Mouse (Mus musculus): ENCODE results near the gene Arhgef15. TPM values are rescaled to one million over a fixed set of nuclear protein-coding genes. Genes with fewer than 3 reads are reported as not detected.
"Not testable (repeated sequence)": the region's sequence is repeated elsewhere in the genome, so short reads cannot be mapped to it uniquely, and the experiment has no call there.

Gene Arhgef15
- polyA plus RNA-seq, 1 experiment, result 1.4 TPM

- H3K4me1 ChIP-seq (ENCODE audit: control insufficient read depth, insufficient read depth, low read length), result no peaks in the 10 kb centered on the region
- H3K4me3 ChIP-seq (ENCODE audit: insufficient read depth, low read length), result no peak overlapping the region
- no peak for TF ChIP-seq CTCF (IDR thresholded peaks at IDR 0.05; ENCODE audit: borderline replicate concordance, insufficient read depth, low read length)
- no peak overlapping the region for H3K27ac ChIP-seq (ENCODE audit: insufficient read depth, low read length)
Measured at GRCm38 (mm10) chr11:68955473-68955872, 1.8 kb downstream of the Arhgef15 start.

DNA sequence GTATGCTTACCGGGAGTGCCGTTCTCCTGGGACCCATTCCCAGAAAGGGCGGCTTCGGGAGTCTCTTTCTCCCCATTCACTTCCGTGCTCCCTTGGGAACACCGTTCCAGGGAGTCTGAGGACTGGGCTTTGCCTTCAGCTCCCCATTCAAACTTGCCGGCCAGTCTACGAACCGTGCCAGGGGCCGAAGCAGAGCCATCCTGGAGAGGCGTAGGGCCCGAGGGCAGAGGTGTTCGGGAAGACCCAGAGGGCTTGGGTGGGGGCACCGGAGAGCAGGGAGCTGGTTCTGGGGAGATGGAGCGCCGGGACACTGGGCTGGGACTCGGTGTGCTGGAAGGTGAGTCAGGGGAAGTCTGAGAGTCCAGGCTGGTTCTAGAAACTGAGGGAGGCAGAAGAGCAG is 2.9 kb downstream of the Arhgef15 start:
- Histone ChIP-seq H3K4me3 (ENCODE audit: insufficient read depth, low read length) (peak overlapping the region; percentile 11; the same call in 1 of the 2 replicates), H3K4me1 (ENCODE audit: control insufficient read depth, insufficient read depth, low read length) (no peaks in the 10 kb centered on the region), H3K27ac (ENCODE audit: insufficient read depth, low read length) (no peak overlapping the region)
- no peak for TF ChIP-seq POLR2A (IDR thresholded peaks at IDR 0.05; ENCODE audit: low read depth, low read length)
- TF ChIP-seq CTCF (IDR thresholded peaks at IDR 0.05; ENCODE audit: borderline replicate concordance, insufficient read depth, low read length), result no peak

DNA sequence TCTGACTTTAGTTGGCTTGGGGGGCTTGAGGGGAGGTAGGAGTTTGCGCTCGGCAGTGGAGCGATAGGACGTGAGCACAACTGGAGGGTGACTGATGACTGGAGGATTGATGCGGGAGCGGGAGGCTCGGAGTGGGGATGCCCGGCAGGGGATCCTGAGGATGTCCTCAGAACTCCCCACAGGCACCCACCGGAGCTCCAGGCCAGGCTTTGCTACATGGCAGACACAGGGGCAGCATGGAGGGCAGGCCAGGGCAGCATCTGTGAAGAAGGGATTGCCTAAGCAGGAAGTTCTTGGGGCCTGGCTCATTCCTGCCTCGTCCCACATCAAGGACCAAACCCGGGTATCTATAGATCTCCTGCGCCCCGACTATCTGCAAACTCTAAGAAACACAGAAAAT is 3.4 kb downstream of the Arhgef15 start:
- Histone ChIP-seq H3K4me1 (ENCODE audit: control insufficient read depth, insufficient read depth, low read length) (no peaks in the 10 kb centered on the region), H3K4me3 (ENCODE audit: insufficient read depth, low read length) (no peak overlapping the region), H3K27ac (ENCODE audit: insufficient read depth, low read length) (no peak overlapping the region)
- TF ChIP-seq CTCF (IDR thresholded peaks at IDR 0.05; ENCODE audit: borderline replicate concordance, insufficient read depth, low read length), result no peak
- TF ChIP-seq POLR2A (IDR thresholded peaks at IDR 0.05; ENCODE audit: low read depth, low read length), result no peak

DNA sequence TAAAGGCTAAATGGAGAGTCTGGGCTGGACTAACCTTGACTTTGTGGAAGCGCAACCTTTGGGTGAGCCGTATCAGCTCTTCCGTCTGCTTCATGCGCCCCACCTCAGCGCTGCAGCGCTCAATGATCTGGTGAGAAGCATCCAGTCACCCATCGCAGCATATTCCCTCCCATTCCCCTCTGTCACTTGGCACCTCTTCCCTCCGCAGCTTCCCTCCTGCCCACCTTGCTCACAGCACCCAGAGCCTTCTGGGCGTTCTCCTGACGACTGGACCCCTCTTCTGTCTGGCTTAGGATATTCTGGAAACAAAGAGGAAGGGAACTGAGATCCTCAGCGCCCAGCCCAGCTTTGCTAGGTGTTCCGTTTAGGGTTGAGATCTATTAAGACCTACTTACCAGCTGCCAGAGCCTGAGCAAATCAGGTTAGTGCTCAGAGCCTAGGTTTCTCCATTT is 9.7 kb downstream of the Arhgef15 start:
- TF ChIP-seq POLR2A (IDR thresholded peaks at IDR 0.05; ENCODE audit: low read depth, low read length), result no peak
- no peak for TF ChIP-seq CTCF (IDR thresholded peaks at IDR 0.05; ENCODE audit: borderline replicate concordance, insufficient read depth, low read length)
- Histone ChIP-seq H3K4me3 (ENCODE audit: insufficient read depth, low read length) (no peak overlapping the region), H3K4me1 (ENCODE audit: control insufficient read depth, insufficient read depth, low read length) (peaks cover 10% of the 10 kb centered on the region), H3K27ac (ENCODE audit: insufficient read depth, low read length) (no peak overlapping the region)

DNA sequence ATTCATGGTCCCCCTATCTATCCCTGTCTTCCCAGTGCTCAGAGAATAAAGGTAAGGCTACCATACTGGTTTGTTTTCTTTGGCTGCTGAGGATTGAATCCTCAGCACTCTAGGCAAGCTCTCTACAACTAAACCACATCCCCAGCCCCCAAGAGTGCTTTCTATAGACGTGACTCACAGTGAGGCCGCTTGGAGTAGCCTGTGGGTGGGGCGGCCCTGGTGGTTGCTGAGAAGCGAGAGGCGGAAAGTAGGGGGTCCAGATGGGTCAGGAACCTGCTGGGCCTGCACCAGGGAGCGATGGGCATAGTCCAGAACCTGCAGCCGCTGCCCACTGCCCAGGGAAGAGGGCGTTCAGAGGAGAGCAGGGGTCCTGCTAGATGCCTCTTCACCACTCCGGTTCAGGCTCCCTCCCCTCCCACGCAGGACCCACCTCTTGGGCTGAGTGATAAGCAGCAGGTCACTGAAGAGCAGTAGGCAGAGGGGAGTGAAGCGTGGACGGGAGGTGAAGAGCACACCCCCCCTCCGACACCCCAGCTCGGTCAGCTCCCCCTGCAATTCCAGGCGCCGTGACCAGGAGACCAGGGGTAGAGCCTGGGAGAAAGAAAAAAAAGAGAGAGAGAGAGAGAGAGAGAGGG is 10.4 kb downstream of the Arhgef15 start:
- TF ChIP-seq CTCF (IDR thresholded peaks at IDR 0.05; ENCODE audit: borderline replicate concordance, insufficient read depth, low read length) (no peak), POLR2A (IDR thresholded peaks at IDR 0.05; ENCODE audit: low read depth, low read length) (no peak)
- H3K4me1 ChIP-seq (ENCODE audit: control insufficient read depth, insufficient read depth, low read length), result peaks cover 10% of the 10 kb centered on the region
- H3K4me3 ChIP-seq (ENCODE audit: insufficient read depth, low read length), result peak overlapping the region; percentile 3; the same call in 1 of the 2 replicates
- peak overlapping the region; percentile 56; the same call in 1 of the 2 replicates for H3K27ac ChIP-seq (ENCODE audit: insufficient read depth, low read length)

- peaks cover 10% of the 10 kb centered on the region for H3K4me1 ChIP-seq (ENCODE audit: control insufficient read depth, insufficient read depth, low read length)
- no peak for TF ChIP-seq POLR2A (IDR thresholded peaks at IDR 0.05; ENCODE audit: low read depth, low read length)
- TF ChIP-seq CTCF (IDR thresholded peaks at IDR 0.05; ENCODE audit: borderline replicate concordance, insufficient read depth, low read length), result no peak
- H3K4me3 ChIP-seq (ENCODE audit: insufficient read depth, low read length), result no peak overlapping the region
- H3K27ac ChIP-seq (ENCODE audit: insufficient read depth, low read length), result peak overlapping the region; percentile 56; the same call in 1 of the 2 replicates
Measured at GRCm38 (mm10) chr11:68946001-68946400, 11.3 kb downstream of the Arhgef15 start.

- TF ChIP-seq POLR2A (IDR thresholded peaks at IDR 0.05; ENCODE audit: low read depth, low read length), result no peak
- TF ChIP-seq CTCF (IDR thresholded peaks at IDR 0.05; ENCODE audit: borderline replicate concordance, insufficient read depth, low read length), result no peak
- Histone ChIP-seq H3K27ac (ENCODE audit: insufficient read depth, low read length) (no peak overlapping the region), H3K4me3 (ENCODE audit: insufficient read depth, low read length) (no peak overlapping the region), H3K4me1 (ENCODE audit: control insufficient read depth, insufficient read depth, low read length) (peaks cover 10% of the 10 kb centered on the region)
Measured at GRCm38 (mm10) chr11:68945245-68945644, 12.0 kb downstream of the Arhgef15 start.

DNA sequence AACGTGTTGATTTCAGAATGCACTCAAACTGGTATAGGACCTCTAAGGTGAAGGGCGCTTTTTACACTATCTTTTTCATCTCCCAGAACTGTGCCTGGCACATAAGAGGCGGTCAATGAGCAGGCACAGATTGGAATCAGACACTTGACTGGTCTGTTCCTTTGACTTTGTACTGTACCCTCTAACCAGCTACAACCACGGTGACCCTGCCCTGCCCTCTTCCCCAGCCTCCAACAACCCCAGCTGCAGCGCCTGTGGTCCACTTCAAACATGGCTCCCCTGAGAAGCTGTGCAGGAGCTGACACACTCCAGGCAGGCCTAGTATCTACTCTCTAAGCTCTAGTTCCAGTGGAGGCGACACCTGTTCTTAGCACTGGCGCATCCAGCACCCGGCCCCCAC is 14.5 kb downstream of the Arhgef15 start:
- Histone ChIP-seq H3K4me1 (ENCODE audit: control insufficient read depth, insufficient read depth, low read length) (peaks cover 10% of the 10 kb centered on the region), H3K4me3 (ENCODE audit: insufficient read depth, low read length) (no peak overlapping the region), H3K27ac (ENCODE audit: insufficient read depth, low read length) (no peak overlapping the region)
- TF ChIP-seq POLR2A (IDR thresholded peaks at IDR 0.05; ENCODE audit: low read depth, low read length), result no peak
- no peak for TF ChIP-seq CTCF (IDR thresholded peaks at IDR 0.05; ENCODE audit: borderline replicate concordance, insufficient read depth, low read length)

DNA sequence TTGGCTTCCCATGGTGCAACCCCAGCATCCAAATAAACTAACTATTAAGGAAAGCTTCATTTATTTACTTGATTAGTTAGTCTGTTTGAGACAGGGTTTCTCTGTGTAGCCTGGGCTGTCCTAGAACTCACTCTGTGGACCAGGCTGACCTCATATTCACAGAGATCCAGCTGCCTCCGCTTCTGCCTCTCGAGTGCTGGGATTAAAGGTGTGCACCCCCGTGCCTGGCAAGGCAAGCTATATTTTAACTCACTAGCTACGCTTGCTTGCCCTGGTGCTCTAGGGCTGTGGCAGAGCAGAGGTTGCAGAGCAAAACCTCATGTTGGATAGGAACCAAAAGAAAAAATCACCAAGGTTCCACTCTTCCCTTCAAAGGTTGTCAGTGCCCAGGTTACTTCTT is 16.8 kb downstream of the Arhgef15 start:
- Histone ChIP-seq H3K27ac (ENCODE audit: insufficient read depth, low read length) (no peak overlapping the region), H3K4me3 (ENCODE audit: insufficient read depth, low read length) (peak overlapping the region; percentile 57)
- TF ChIP-seq CTCF (IDR thresholded peaks at IDR 0.05; ENCODE audit: borderline replicate concordance, insufficient read depth, low read length), result no peak

DNA sequence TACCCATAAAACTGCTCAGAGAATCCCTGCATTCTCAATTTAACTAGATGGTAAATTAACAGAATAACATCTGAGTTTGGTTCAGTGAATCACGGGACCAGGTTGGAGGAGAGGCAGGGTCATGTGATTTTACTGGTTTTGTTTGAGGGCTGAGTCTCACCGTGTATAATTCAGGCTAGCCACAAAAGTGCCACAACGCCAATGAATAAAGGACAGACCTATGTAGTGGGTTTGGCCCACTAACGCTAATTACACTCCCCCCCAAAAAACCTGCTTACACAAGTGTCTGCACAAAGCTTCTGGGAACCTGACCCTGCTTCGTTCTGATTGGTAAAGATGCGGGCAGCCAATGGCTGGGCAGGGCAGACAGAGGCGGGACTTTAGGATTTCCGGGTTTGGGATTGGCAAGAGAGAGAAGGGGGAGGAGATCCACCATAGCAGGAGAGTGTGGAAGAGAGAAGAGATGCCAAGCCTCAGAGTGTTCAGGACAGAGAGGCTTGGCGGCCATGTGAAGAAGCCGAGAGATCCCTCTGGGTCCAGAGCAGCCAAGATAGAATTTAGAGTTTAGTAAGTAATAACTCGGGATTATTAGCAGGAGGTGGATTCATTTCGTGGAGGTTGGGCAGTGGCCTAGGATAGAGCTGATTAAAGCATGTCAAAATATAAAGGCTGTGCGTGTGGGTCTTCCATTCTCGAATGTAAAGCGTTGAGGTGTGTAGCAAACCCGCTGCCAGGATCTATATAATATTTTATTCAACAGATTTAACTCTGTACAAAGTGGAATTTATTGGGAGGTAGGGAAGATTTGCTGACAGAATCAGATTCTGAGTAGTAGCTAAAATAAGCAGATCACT is 17.6 kb downstream of the Arhgef15 start:
- TF ChIP-seq POLR2A (IDR thresholded peaks at IDR 0.05; ENCODE audit: low read depth, low read length), result peak; percentile 85
- TF ChIP-seq CTCF (IDR thresholded peaks at IDR 0.05; ENCODE audit: borderline replicate concordance, insufficient read depth, low read length), result no peak
- Histone ChIP-seq H3K4me1 (ENCODE audit: control insufficient read depth, insufficient read depth, low read length) (no peaks in the 10 kb centered on the region), H3K27ac (ENCODE audit: insufficient read depth, low read length) (no peak overlapping the region), H3K4me3 (ENCODE audit: insufficient read depth, low read length) (peak overlapping the region; percentile 57)

More for the DNA sequence above, 16.8 kb downstream of the Arhgef15 start:
- H3K4me1 ChIP-seq (ENCODE audit: control insufficient read depth, insufficient read depth, low read length), result no peaks in the 10 kb centered on the region

- H3K4me1 ChIP-seq (ENCODE audit: control insufficient read depth, insufficient read depth, low read length); H3K27ac ChIP-seq (ENCODE audit: insufficient read depth, low read length); H3K4me3 ChIP-seq (ENCODE audit: insufficient read depth, low read length): not testable (repeated sequence)
Measured at GRCm38 (mm10) chr11:68936951-68937350, 20.3 kb downstream of the Arhgef15 start.

All from embryonic fibroblast, embryonic 13.5 days (primary cell).